Mouse (Mus musculus) macrophage (primary cell): ENCODE results near the gene Mrtfb. TPM values are rescaled to one million over a fixed set of nuclear protein-coding genes. Genes with fewer than 3 reads are reported as not detected.

Experiments used
- H3K27ac ChIP-seq: fragments of 350-480 bp; formaldehyde crosslinking; 2 replicates; pipeline ENCODE4 v1.9.0; 2021
- H3K36me3 ChIP-seq: fragments of 350-480 bp; formaldehyde crosslinking; 2 replicates; pipeline ENCODE4 v1.9.0; 2021; ENCODE audit errors: inconsistent target
- H3K4me3 ChIP-seq: fragments of 350-480 bp; formaldehyde crosslinking; 2 replicates; pipeline ENCODE4 v1.9.0; 2021; ENCODE audit errors: inconsistent target
- H3K79me2 ChIP-seq: fragments of 350-480 bp; formaldehyde crosslinking; 2 replicates; pipeline ENCODE4 v1.9.0; 2021; ENCODE audit errors: inconsistent target
- WGBS: methylation state at CpG from one replicate; pipeline ENCODE4 v1.1.7; 2026; ENCODE audit warnings: inconsistent platforms; ENCODE audit not compliant: missing documents; 5-methylcytosine and 5-hydroxymethylcytosine counted together
- polyA plus RNA-seq: library from polyadenylated mRNA; stranded (reverse); fragments of 250-400 nt; gene quantifications from 3 replicates; pipeline ENCODE4 v1.2.4, GENCODE M21; 2018; ENCODE audit warnings: inconsistent platforms

Mrtfb gene
- polyA plus RNA-seq, 1 experiment from 2014 or later, result 27.0 TPM

DNA sequence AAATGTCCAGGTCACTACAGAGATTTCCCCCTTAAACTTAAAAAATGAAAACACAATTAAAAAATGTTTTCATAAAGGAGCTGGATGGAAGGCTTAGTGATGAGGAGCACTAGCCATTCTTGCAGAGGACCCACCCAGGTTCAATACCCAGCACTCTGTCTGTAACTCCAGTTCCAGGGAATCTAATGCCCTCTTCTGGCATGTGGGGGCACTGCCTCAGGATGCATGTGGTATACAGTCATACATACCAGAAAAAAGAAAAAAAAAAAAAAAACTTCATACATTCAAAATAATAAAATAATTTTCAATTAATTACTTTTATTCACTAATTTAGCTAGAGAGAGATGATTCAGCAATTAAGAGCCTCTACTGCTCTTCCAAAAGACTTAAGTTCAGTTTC, 95.0 kb downstream of the Mrtfb start:
- H3K79me2 ChIP-seq, result no peaks in the 10 kb centered on the region

DNA sequence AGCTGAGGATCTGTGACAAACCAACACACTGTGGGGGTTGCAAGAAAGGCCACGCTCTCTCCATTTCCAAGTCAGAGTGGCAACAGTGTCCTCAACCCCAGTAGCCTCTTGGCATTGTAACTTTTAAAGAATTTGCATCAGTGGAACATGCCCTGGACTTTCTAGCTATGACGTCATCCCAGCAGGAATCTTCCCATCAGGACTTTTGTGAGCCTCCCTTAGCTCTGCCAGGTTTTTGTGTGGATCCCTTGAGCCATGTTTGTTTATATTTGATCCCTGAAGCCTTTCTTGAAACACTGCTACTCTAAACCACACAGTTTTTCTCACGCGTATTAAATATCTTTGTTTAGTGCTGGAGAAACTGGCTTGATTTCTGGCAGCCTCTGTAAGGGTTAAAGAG, 97.6 kb downstream of the Mrtfb start:
- no peak overlapping the region for H3K4me3 ChIP-seq
- 100% methylated on average over 4 of the region's 4 CpGs for WGBS
- H3K27ac ChIP-seq, result no peak overlapping the region
- no peaks in the 10 kb centered on the region for H3K36me3 ChIP-seq
- H3K79me2 ChIP-seq, result no peaks in the 10 kb centered on the region

More for the DNA sequence above, 95.0 kb downstream of the Mrtfb start:
- Histone ChIP-seq H3K4me3 (no peak overlapping the region), H3K27ac (no peak overlapping the region), H3K36me3 (no peaks in the 10 kb centered on the region)

DNA sequence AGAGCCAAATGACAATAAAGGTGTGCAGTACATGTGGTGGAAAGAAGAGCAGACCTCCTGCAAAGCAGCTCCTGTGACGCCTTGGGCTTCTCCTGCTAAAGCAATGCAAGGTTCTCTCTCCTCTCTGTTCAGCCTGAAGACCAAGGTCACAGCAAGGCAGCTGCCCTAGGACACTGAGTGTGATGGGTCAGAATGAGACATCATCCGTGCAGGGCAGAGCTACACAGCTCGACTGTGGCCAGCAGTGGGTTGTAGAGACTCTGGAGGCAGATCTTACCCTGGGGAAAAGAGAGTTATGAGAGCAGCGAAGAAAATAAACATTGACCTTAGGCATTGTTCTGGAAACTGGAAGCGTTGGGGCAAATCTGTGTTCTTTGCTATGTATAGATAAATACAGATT, 98.2 kb downstream of the Mrtfb start:
- 97% methylated on average over 5 of the region's 5 CpGs for WGBS
- no peak overlapping the region for H3K27ac ChIP-seq
- H3K36me3 ChIP-seq, result no peaks in the 10 kb centered on the region
- no peak overlapping the region for H3K4me3 ChIP-seq
- H3K79me2 ChIP-seq, result no peaks in the 10 kb centered on the region

DNA sequence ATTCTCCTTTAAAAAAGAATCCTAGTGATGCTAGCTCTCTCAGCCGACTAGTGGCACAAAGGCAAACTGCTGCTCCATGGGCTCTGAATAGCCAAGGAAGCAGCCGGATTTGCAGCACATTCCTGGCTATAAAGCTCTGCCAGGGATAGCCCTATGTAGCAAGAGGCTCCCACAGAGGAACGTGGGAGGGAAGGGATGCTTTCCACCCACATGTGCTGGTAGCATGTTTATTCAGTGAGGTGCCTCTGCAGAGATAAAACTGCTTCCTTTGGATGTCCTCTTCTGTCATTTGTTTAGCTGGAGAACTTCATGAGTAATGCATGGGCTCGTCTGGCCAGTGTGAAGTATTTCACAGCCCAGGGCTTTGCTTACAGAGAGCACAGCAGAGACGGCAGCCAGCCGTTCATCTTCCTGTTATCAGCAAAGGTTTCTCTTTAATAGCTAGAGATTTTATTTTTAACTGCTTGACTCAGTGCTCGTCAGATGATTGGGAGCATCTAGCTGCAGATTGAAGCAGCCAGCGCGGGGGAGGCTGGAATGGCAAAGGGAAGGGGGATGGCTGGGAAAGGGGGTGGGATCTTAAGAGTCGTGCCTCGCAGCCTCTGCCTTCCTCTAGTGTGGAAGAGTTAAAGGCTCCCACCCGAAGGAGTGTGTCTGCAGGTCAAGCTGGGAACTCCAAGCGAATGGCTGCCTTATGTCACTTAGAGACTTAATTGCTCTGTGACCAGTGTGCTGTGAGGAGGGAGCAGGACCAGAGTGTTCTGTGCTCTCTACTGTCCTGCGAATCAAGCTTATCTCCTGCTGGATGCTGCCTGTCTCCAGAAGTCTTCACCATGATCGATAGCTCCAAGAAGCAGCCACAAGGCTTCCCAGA, 101.8 kb downstream of the Mrtfb start:
- no peak overlapping the region for H3K4me3 ChIP-seq
- no peak overlapping the region for H3K27ac ChIP-seq
- 87% methylated on average over 15 of the region's 15 CpGs for WGBS
- no peaks in the 10 kb centered on the region for H3K79me2 ChIP-seq
- no peaks in the 10 kb centered on the region for H3K36me3 ChIP-seq

DNA sequence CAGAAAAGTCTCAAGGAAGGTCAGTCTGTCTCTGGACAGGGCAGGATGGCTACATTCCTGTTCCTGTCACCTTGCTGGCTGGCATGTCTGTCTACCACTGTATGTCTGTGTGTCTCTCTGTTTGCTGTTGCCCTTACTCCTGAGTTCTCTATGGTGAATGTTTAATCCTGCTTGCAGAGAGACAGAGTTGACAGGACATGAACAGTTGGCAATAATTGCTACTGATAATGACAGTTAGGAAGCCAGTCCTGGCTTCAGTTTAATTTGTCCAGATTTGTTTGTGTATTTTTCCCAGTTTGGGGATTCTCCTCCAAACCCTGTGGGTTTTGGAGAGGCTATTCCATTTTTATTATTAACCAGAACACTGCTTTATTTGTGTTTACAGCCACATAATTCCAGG, 102.5 kb downstream of the Mrtfb start:
- H3K36me3 ChIP-seq, result no peaks in the 10 kb centered on the region
- no peak overlapping the region for H3K27ac ChIP-seq
- H3K79me2 ChIP-seq, result no peaks in the 10 kb centered on the region
- H3K4me3 ChIP-seq, result no peak overlapping the region

DNA sequence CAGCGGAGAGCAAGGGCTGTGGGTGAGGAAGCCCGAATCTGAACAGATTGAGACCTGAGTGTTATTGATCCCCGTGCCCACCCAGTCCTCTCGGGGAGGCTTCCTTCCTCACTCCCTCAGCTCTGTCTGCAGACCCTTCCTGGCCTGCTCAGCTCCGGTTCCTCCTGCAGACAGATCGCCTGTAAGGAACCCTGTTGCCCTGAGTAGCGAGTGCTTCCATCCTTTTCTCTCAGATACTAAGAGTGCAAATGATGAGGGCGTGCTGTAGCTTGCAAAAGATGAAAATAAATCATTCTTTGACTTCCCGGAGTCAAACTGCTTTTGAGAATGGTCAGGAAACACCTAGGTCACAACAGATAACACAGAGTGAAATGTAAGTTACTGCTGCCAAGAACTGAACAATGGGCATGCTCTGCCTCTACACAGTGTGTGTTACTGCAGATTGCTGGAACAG, 103.2 kb downstream of the Mrtfb start:
- H3K79me2 ChIP-seq, result no peaks in the 10 kb centered on the region
- no peak overlapping the region for H3K4me3 ChIP-seq
- H3K36me3 ChIP-seq, result no peaks in the 10 kb centered on the region
- WGBS, result 54% methylated on average over 9 of the region's 9 CpGs
- no peak overlapping the region for H3K27ac ChIP-seq

DNA sequence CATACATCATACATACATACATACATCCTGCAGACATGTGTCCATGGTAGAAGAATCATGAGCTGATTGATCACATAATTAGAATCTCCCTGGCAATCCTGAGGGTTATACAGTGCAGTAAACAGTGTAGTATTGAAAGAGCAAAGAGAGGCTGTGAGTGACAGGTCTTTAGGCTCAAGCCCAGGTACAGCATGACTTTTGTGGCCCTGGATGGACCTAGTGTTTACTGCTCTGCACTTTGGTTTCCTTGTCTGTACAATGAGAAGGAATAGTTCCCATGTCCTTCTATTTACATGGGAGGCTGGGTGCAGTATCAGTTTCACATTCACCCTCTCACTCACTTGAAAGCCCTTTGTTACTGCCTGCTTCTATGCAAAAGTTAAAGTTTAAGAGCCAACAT, 103.9 kb downstream of the Mrtfb start:
- Histone ChIP-seq H3K27ac (no peak overlapping the region), H3K79me2 (no peaks in the 10 kb centered on the region), H3K4me3 (no peak overlapping the region), H3K36me3 (no peaks in the 10 kb centered on the region)

DNA sequence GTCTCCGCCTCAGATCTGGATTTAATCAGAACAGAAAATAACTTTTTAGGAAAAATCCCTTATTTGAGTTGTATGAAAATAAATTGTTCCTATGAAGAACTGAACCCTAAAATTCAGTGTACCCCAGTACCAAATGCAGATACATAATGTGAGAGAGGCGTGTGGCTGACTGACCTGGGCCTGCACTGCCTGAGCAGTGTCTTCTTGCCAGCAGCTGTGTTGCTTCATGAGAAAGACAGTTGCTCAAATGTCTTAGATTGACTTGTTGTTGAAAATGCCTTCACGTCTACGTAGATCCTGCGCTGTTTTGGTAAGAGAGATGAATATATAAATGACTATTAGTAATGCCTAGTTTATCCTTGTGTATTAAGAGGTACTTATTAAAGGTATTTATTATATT, 104.6 kb downstream of the Mrtfb start:
- H3K36me3 ChIP-seq, result no peaks in the 10 kb centered on the region
- no peak overlapping the region for H3K4me3 ChIP-seq
- H3K79me2 ChIP-seq, result no peaks in the 10 kb centered on the region
- 97% methylated on average over 5 of the region's 5 CpGs for WGBS
- no peak overlapping the region for H3K27ac ChIP-seq

DNA sequence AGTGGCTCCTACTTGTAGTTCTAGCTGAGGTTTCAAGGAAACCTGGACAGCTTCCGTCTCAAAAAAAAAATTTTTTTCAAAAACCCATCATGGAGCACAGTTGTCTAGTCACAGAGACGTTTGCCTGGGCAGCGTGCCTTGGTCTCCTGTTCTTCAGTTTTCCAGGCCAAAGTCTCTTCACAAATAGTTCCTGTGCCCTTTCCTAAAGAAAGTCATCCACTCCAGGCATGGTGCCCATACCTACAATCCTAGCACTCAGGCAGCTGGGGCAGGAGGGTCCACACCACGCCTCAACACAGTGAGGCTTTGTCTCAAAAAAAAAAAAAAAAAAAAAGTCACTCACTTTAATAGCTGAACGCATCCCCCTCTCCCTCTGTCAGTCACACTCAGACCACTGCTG, 106.9 kb downstream of the Mrtfb start:
- H3K36me3 ChIP-seq, result no peaks in the 10 kb centered on the region
- no peaks in the 10 kb centered on the region for H3K79me2 ChIP-seq
- H3K4me3 ChIP-seq, result no peak overlapping the region
- WGBS, result 97% methylated on average over 3 of the region's 5 CpGs
- no peak overlapping the region for H3K27ac ChIP-seq

DNA sequence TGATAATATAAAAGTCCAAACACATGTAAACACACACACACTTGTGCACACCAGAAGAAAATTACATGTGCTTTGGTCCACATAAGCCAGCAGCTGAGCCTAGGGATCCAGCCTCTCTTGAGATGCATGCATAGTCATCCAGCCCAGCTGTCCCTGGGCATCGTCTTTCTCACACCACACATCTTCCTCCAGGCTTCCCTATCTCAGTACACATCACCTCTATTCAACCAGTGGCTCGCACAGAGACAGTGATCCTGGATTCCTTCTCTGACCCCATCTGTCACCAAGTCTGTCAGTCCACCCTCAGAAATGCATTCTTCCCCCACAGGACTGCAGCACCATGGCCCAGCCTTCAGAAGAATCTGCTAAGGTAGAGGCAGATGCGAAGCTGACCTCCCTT, 107.9 kb downstream of the Mrtfb start:
- WGBS, result 94% methylated on average over 3 of the region's 3 CpGs

DNA sequence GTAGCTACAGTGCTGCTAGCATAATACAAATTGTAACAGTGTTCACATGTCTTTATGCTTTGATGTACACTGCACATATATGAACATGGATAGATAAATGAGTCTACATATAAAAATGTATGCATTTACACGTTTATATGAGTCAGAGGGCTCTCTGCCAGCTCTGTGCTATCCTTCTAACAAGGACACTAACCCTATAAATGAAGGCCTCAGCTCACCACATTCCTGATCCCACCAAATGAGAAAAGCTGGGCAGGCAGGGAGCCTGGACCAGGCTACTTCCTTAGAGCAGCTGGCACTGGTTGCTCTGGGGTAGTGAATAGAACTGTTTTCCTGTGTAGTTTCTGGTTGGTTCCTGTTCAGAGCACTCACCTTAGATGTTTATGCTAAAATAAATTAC, 110.0 kb downstream of the Mrtfb start:
- 100% methylated on average over 1 of the region's 1 CpGs for WGBS
- no peak overlapping the region for H3K27ac ChIP-seq
- no peaks in the 10 kb centered on the region for H3K79me2 ChIP-seq
- no peak overlapping the region for H3K4me3 ChIP-seq
- H3K36me3 ChIP-seq, result no peaks in the 10 kb centered on the region

More for the DNA sequence above, 107.9 kb downstream of the Mrtfb start:
- no peaks in the 10 kb centered on the region for H3K36me3 ChIP-seq
- no peaks in the 10 kb centered on the region for H3K79me2 ChIP-seq
- no peak overlapping the region for H3K4me3 ChIP-seq
- H3K27ac ChIP-seq, result no peak overlapping the region

DNA sequence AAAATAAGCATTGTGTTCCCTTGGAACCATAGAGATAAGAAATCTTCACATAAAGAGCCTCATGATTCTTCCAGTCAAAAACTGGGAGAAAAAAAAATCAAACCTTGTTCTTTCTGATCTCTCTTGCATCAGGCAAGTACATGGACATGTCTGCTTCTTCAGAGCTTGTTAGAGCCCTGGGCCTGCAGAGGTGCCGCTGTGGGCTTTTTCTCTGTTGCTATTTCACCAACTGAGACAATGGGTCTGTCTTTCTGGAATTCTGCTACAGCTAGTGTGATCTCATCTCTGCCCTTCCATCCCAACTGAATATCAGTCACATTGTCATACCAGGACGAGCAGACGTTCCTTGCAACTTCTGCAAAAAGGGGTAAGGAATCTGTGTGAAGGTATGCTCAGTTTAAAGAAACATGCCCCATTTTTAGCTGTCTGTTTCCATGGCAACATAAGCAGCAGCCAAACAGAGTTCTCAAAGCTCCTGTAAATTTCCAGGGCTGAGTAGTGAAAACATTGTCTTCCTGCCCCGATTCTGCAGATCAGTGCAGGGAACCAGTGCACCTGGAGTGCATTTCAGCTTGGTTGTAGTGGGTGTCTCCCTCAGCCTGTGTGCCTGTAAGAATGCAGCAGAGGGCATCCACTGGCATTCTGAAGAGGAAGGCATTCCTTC, 110.7 kb downstream of the Mrtfb start:
- 50% methylated on average over 4 of the region's 4 CpGs for WGBS
- H3K79me2 ChIP-seq, result no peaks in the 10 kb centered on the region
- H3K4me3 ChIP-seq, result no peak overlapping the region
- no peaks in the 10 kb centered on the region for H3K36me3 ChIP-seq
- H3K27ac ChIP-seq, result peak overlapping the region; percentile 10

DNA sequence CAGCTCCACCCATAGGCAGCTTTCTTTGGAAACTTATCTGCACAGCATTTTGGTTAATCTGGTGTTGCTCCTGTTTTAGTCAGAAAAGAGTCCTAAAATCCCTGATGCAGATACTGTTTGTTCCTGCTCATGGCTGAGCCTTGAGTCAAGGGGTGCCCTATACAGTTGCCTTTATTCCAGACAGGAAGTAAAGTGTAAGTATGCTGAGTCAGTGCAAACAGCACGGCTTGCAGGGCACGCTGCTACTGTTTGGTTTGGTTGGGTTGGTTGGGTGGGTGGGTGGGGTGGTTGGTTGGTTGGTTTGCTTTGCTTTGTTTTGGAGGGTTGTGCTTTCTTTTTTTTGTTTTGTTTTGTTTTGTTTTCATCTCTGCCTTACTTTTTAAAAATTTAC, 111.2 kb downstream of the Mrtfb start:
- Histone ChIP-seq H3K4me3 (no peak overlapping the region), H3K36me3 (no peaks in the 10 kb centered on the region), H3K27ac (peak overlapping the region; percentile 10), H3K79me2 (no peaks in the 10 kb centered on the region)
- WGBS, result 10% methylated on average over 2 of the region's 2 CpGs

DNA sequence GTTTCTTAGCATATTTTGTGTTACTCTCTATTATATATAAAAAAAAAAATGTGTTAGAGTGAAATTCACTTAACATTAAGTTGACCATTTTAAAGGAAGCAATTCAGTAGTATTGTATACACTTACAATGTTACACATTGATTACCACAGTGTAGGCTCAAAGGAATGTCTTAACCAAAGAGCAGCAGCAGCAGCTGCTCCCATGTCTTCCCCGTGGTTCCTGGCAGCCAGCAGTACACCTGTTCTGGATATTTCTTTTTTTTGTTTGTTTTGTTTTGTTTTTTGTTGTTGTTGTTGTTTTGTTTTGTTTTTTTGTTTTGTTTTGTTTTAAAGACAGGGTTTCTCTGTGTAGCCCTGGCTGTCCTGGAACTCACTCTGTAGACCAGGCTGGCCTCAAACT, 112.4 kb downstream of the Mrtfb start:
- no peak overlapping the region for H3K4me3 ChIP-seq
- H3K36me3 ChIP-seq, result no peaks in the 10 kb centered on the region
- WGBS, result 100% methylated on average over 1 of the region's 1 CpGs
- H3K79me2 ChIP-seq, result no peaks in the 10 kb centered on the region
- no peak overlapping the region for H3K27ac ChIP-seq

DNA sequence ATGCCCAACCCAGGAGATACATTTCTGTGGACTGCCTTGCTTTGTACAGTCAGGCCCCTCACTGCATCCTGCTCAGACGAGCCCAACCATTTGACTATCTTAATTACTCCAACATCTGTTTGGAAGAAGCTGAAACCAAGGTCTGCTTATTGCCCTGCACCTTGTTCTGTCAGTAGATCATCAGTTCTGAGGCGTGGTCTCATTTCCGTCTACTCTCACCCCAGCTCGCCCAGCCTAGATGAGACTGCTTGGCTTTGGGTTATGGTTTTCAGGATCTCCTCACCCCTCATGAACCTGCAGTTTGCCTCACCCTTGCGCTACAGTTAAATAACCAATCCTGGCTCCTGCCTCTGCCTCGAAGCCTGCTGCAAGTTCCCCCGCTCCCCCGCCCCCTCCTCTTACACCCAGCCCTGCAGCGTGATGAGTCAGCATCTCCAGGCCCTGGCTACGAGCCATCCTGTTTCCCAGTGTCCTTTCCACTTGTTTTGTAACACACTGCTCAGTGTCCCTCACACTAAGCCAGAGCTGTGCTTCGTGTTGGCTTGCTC, 115.5 kb downstream of the Mrtfb start:
- H3K27ac ChIP-seq, result peak overlapping the region; percentile 15; the same call in 1 of the 2 replicates
- H3K79me2 ChIP-seq, result no peaks in the 10 kb centered on the region; the same call in 1 of the 2 replicates
- no peak overlapping the region for H3K4me3 ChIP-seq
- no peaks in the 10 kb centered on the region for H3K36me3 ChIP-seq
- WGBS, result 17% methylated on average over 11 of the region's 11 CpGs
